Mouse (Mus musculus) megakaryocyte, adult 5-6 weeks (primary cell): ENCODE results near the gene Psmc4. TPM values are rescaled to one million over a fixed set of nuclear protein-coding genes. Genes with fewer than 3 reads are reported as not detected.

Source experiments
- ATAC-seq: 2 replicates; pipeline ENCODE4 v1.8.0; 2016; ENCODE audit warnings: mild to moderate bottlenecking, inconsistent platforms; ENCODE audit not compliant: poor library complexity, severe bottlenecking
- total RNA-seq, 2 experiments: library from RNA; stranded (forward) in 1 of 2; stranded (reverse) in 1 of 2; fragments of 153-499, 151-499 nt in 1 of 2; fragments of 221-1000, 200-1000 nt in 1 of 2; gene quantifications; 2 replicates each; pipeline versions ENCODE4 v1.2.3 to v1.2.4; 2015 to 2017

Gene Psmc4
- total RNA-seq (2015) (103 and 114 TPM in 2 replicates), total RNA-seq (2017) (107 and 110 TPM in 2 replicates)

DNA sequence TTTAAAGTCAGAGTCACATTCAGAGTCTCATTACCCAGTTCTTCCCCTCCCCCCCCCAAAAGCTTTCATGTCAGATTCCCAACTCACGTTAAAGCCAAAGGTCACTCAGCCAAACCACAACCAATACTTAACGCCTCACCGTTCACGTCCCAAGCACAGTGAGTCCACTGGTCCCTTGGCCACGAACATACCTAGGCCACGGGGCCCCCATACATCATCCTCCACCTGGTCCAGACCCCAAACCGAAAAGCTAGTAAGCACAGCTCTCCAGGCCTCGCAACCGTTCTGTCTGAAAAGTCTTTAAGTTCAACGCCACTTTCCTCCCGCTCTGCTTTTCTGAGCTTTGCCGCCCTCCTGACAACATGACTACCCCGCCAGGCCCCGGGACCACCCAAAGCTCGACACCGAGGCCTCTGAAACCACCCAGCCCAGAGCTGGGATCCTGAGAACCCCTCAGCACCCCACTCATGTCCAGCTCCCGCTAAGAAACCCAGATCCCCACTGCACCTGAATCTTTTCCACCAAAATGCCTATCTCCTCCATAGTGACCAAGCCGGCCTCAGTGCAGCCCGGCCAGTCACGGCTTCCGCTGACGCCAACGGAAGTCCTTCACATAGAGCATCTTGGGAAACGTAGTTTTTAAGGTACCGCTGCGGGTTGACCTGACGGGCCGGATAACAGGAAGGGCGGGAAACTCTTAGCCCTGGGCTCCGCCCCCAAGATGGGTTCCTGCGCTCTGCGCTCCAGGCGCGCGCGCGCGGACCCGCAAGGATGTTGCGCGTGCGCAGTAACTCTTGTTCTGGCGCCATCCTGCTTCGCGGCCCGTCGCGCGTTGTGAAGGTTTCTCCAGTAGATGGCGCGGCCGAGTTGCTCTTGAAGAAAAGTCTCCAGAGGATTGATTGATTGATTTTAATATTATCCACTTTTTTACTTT, at the start of gene Psmc4:
Gene Psmc4, minus strand, starts transcription at position 626 of the 934 bp plus-strand sequence.
- peak; percentile 100 for ATAC-seq

GRCm38 (mm10) chr7:28099101-28099500, 49.2 kb upstream of the Psmc4 start:
- no peak for ATAC-seq

GRCm38 (mm10) chr7:28093541-28093940, 43.6 kb upstream of the Psmc4 start:
- no peak for ATAC-seq

- ATAC-seq = no peak
Measured at GRCm38 (mm10) chr7:28086236-28086635, 36.3 kb upstream of the Psmc4 start.

GRCm38 (mm10) chr7:28084215-28084614, 34.3 kb upstream of the Psmc4 start:
- ATAC-seq = no peak

- no peak for ATAC-seq
Measured at GRCm38 (mm10) chr7:28070531-28071298, 20.8 kb upstream of the Psmc4 start, which contains the start of gene Fcgbp. Fcgbp (plus strand) TSS chr7:28071236.

DNA sequence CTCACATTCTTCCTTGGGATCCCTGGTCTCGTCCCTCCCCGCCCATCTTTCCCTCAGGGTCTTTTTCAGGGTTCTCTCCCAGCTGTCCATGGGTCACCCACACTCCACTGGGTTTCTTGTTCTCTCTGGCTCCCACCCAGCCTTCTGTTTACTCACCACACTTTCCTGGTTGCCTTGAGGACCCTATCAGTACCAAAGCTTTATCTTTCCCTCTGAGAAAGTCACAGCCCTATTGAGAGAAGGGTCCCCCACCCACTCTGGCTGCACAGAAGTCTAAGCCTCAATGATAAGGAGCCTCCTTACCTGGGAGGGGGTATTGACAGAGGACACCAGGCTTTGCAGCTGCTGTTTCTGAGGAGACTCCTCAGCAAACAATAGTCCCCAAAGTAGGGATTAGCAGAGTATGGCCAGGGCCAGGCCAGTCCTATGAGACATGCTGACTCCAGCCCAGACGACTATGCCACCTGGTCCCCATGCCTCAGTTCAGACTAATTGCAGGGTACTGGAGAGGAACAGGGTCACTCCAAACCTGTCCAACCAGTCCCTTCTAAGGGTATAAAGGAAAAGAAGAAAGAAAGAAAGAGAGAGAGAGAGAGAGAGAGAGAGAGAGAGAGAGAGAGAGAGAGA, 19.8 kb upstream of the Psmc4 start:
- ATAC-seq = no peak

DNA sequence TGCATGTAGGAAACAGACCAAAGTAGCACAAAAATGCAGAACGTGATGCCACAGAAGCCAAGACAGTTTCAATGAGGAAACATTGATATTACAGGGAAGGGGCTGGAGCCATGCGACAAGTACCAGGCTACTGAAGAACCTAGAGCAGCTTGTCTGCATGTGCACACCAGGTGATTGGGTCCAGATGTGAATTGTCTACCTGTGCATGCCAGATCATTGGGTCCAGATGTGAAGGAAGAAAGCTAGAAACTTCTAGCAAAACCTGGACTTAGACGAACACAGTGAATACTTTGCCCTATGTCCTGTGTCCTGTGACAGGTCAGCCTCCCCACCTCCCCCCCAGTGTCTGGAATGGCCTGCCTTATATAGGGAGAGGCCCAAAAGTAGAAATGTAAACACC, 18.8 kb upstream of the Psmc4 start:
- ATAC-seq = no peak

- ATAC-seq = no peak
Measured at GRCm38 (mm10) chr7:28059972-28060371, 10.1 kb upstream of the Psmc4 start.

GRCm38 (mm10) chr7:28053046-28053930, 3.4 kb upstream of the Psmc4 start:
- ATAC-seq = no peak

DNA sequence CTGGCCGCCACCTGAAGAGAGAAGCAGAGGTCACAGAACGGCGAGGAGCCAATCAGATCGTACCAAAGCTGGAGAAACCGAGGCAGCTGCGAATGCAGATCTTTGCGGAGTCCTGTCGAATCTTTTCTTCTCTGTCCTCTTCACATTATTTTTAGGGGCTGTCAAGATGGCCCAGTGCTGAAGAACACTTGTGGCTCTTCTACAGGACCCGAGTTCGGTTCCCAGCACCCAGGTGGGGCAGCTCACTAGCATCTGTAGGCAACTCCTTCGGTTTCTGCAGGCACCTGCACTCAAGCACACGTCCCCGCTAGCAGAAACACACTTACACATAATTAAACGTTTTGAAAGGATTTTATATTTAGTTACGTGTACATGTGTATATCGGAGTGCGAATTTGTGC, 683 bp upstream of the Psmc4 start:
- no peak for ATAC-seq

DNA sequence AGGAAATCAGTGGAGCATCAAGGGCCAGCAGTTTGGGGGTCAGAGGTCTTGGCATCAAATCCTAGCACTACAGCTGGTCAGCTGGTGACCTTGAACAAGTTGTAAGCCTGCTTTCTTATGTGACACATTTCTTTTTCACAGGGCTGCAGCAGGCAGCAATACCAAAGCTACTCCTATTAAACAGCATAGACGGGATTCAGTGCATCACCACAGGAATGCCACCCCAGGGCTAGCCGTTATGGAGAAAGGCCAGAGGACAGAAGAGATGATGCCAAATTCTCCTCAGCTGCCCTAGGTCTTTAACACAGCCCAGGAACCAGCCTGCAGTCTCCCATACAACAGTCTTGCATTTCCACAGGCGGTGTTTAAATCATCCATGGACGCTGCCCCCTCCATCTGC, 5.4 kb downstream of the Psmc4 start:
- no peak for ATAC-seq

GRCm38 (mm10) chr7:28014445-28014810, 35.5 kb downstream of the Psmc4 start:
- ATAC-seq = no peak

DNA sequence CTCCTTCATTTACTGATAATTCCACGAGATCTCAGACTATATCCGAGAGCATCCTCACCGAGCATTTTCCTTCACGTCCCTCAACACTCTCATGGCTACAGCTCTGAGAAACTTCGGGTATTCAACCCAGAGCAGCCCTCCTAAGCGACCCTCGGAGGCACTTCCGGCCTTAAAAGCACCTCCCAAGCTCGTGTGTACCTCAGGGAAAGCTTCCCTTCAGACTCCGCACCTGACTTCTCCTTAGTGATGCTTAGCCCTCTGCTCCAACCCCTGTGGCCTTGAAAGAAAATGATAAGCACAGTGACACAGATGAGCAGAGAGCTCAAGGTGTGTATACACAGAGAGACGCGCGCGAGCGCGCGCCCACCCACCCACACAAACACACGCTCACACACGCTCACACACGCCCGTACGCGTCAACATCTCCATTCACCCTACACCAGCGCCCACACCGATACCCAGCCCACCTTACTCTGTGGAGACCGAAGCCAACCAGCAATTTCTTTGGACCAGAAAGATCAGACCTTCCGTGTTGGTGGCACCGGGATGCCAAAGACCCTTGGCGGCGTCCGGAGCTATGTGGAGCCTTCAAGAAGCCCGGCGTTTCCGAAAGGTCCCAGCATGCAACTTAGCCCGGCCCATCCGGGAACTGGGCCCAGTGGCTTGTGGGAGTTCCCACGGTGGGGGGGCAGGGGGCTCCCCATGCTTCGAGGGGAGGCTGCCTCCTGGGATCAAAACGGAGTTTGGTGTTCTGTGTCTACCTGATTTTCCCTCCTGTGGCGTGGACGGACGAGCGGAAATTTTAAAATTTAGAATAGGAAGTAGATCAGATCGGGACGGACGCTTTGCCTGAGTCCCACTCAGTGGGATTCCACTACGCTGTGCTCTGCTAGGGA, 36.1 kb downstream of the Psmc4 start, which contains the start of gene Zfp850:
Gene Zfp850, minus strand, starts transcription at position 567 of the 896 bp plus-strand sequence.
- peak; percentile 97 for ATAC-seq

DNA sequence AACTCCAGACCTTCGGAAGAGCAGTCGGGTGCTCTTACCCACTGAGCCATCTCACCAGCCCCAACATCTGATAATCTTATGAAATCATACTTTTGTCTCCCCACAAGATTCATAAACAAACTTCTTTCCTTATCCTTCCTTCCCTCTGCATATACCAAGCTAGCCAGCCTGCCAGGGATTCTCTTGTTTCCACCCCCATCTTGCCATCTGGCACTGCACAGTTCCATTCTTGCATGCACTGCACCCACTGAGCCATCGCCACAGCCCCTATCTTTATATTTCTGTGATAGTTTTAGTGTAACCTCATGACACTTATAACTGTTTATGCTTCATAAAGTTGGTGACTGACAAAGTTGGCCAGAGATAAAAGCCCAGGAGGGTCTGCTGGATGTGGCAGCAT, 39.6 kb downstream of the Psmc4 start:
- no peak for ATAC-seq
